Mouse (Mus musculus) forebrain, embryonic 10.5 days (tissue): ENCODE data around the gene Ring1. TPM values are rescaled to one million over a fixed set of nuclear protein-coding genes. Genes with fewer than 3 reads are reported as not detected.

Experiments
- DNase-seq: peaks from one replicate; pipeline ENCODE4 v3.0.0-alpha.2; 2017; ENCODE audit warnings: low spot score; ENCODE audit errors: extremely low spot score
- H3K27ac ChIP-seq: fragments of 300-500 bp; sonication (generic); 2 replicates; pipeline ENCODE4 v1.5.1; 2016; ENCODE audit warnings: mild to moderate bottlenecking
- H3K27me3 ChIP-seq: fragments of 300-500 bp; sonication (generic); 2 replicates; pipeline ENCODE4 v1.6.1; 2016; ENCODE audit warnings: mild to moderate bottlenecking; ENCODE audit not compliant: poor library complexity, severe bottlenecking
- H3K36me3 ChIP-seq: fragments of 300-500 bp; sonication (generic); replicated peaks from 2 replicates; pipeline ENCODE4 v1.6.1; 2016; ENCODE audit warnings: mild to moderate bottlenecking, moderate library complexity
- H3K4me1 ChIP-seq: fragments of 300-500 bp; sonication (generic); 2 replicates; pipeline ENCODE4 v1.6.1; 2016
- H3K4me3 ChIP-seq: fragments of 300-500 bp; sonication (generic); 2 replicates; pipeline ENCODE4 v1.5.1; 2016; ENCODE audit warnings: mild to moderate bottlenecking, moderate library complexity
- H3K9me3 ChIP-seq: fragments of 300-500 bp; sonication (generic); 2 replicates; pipeline ENCODE4 v1.6.1; 2016; ENCODE audit warnings: mild to moderate bottlenecking, moderate library complexity
- WGBS: fragments of 180-500 bp; shearing (Covaris S2); methylation state at CpG from one replicate; pipeline ENCODE4 v1.1.7; 2016; 5-methylcytosine and 5-hydroxymethylcytosine counted together
- microRNA counts: library from miRNA; unstranded; fragments of <30 nt; microRNA quantifications from one replicate; lab custom pipeline; 2017
- microRNA-seq: library from miRNA; unstranded; fragments of <30 nt; microRNA quantifications from one replicate; pipeline ENCODE4, GENCODE M21; 2017
- polyA plus RNA-seq: library from polyadenylated mRNA; unstranded; fragments of >200 nt; fragmentation: Nextera tagmentation; extraction: Ambion mirVana; gene quantifications from 2 replicates; pipeline ENCODE4 v1.2.1, GENCODE M21; 2016

Gene Ring1
- polyA plus RNA-seq, 1 experiment from 2014 or later, result 12.4 TPM

GRCm38 (mm10) chr17:33978631-33979031 is 45.8 kb downstream of the Ring1 start:
- Histone ChIP-seq H3K36me3 (no peaks in the 10 kb centered on the region), H3K27ac (peak overlapping the region; percentile 48; the same call in 1 of the 2 replicates), H3K9me3 (no peaks in the 10 kb centered on the region), H3K4me1 (peaks cover 35% of the 10 kb centered on the region), H3K4me3 (peak overlapping the region; percentile 53), H3K27me3 (peaks cover 52% of the 10 kb centered on the region)
- 1% methylated on average over 17 of the region's 17 CpGs for WGBS
- peak; percentile 55 for DNase-seq

GRCm38 (mm10) chr17:33977861-33978557 is 46.5 kb downstream of the Ring1 start:
- Histone ChIP-seq H3K4me3 (peak overlapping the region; percentile 53), H3K27me3 (peaks cover 52% of the 10 kb centered on the region), H3K4me1 (peaks cover 35% of the 10 kb centered on the region), H3K9me3 (no peaks in the 10 kb centered on the region), H3K27ac (peak overlapping the region; percentile 48; the same call in 1 of the 2 replicates), H3K36me3 (no peaks in the 10 kb centered on the region)
- 2% methylated on average over 57 of the region's 57 CpGs for WGBS
- no peak for DNase-seq

DNA sequence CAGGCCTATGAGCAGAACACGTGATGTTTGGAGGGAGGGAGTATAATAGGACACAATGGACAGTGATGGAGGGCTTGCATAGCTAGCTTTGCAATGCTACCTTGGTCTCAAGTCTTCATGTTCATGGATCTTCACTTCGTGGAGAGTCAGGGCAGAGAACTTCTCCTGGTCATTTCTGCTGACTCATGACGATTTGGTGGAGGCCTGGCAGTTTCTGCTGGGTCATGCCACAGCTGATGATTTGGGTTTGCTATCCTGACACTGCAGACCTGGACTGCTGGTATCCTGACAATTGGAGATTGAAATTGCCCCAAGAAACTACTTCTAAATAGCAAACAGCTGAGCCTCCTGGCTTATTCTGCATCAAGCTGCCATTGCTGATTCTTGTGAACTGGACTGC is 50.9 kb downstream of the Ring1 start:
- Histone ChIP-seq H3K9me3 (no peaks in the 10 kb centered on the region), H3K4me1 (peaks cover 13% of the 10 kb centered on the region), H3K27ac (no peak overlapping the region), H3K4me3 (no peak overlapping the region), H3K27me3 (peaks cover 28% of the 10 kb centered on the region), H3K36me3 (no peaks in the 10 kb centered on the region)
- WGBS, result 58% methylated on average over 3 of the region's 3 CpGs
- DNase-seq, result no peak

GRCm38 (mm10) chr17:33972691-33973090 is 51.8 kb downstream of the Ring1 start:
- Histone ChIP-seq H3K27ac (no peak overlapping the region), H3K4me1 (peaks cover 5% of the 10 kb centered on the region), H3K36me3 (no peaks in the 10 kb centered on the region), H3K9me3 (no peaks in the 10 kb centered on the region), H3K27me3 (peaks cover 19% of the 10 kb centered on the region), H3K4me3 (no peak overlapping the region)
- no peak for DNase-seq
- WGBS, result 9% methylated on average over 1 of the region's 1 CpGs

MicroRNAs encoded within 50 kb of the gene (microRNA counts, 519-probe panel; counts per million panel counts)
- microRNA mmu-miR-219 (lab: Ali Mortazavi, UCI), result 341 counts per million, percentile 65 among the panel's probes with 10 or more counts

Small RNA genes lying within 50 kb of the gene (microRNA-seq; reads per million reads assigned to microRNA genes)
- gene Mir219a-1, result 5.7 reads per million, percentile 15 among the genes with 10 or more reads in this experiment
- gene Mir219c, result not detected

Other genes starting within 250 kb of the Ring1 start
- 21.4 and 22.4 TPM in 2 replicates for gene Angptl4, start 242.8 kb downstream of the Ring1 start, polyA plus RNA-seq
- gene Kank3, start 214.2 kb downstream of the Ring1 start, polyA plus RNA-seq, result 22.7 and 27.9 TPM in 2 replicates
- gene Rps28, start 200.1 kb downstream of the Ring1 start, polyA plus RNA-seq, result 848 and 864 TPM in 2 replicates
- 439 and 441 TPM in 2 replicates for gene Ndufa7, start 200.1 kb downstream of the Ring1 start, polyA plus RNA-seq
- 86.6 and 89.0 TPM in 2 replicates for gene Cd320, start 181.6 kb downstream of the Ring1 start, polyA plus RNA-seq
- not detected in 2 replicates for gene Gm7029, start 150.8 kb downstream of the Ring1 start, polyA plus RNA-seq
- gene Kifc1, start 134.0 kb downstream of the Ring1 start, polyA plus RNA-seq, result 6.6 and 8.1 TPM in 2 replicates
- 0.19 and 0.39 TPM in 2 replicates for gene Platr17, start 119.5 kb downstream of the Ring1 start, polyA plus RNA-seq
- 85.9 and 90.8 TPM in 2 replicates for gene Daxx, start 115.3 kb downstream of the Ring1 start, polyA plus RNA-seq
- gene Tapbp, start 108.8 kb downstream of the Ring1 start, polyA plus RNA-seq, result 14.1 TPM in 2 replicates
- 21.2 and 23.2 TPM in 2 replicates for gene Zbtb22, start 108.8 kb downstream of the Ring1 start, polyA plus RNA-seq
- 39.3 and 46.7 TPM in 2 replicates for gene Rgl2, start 95.1 kb downstream of the Ring1 start, polyA plus RNA-seq
- 239 and 242 TPM in 2 replicates for gene Pfdn6, start 84.3 kb downstream of the Ring1 start, polyA plus RNA-seq
- 56.1 and 59.6 TPM in 2 replicates for gene Wdr46, start 84.0 kb downstream of the Ring1 start, polyA plus RNA-seq
- gene B3galt4, start 73.2 kb downstream of the Ring1 start, polyA plus RNA-seq, result 3.3 and 3.7 TPM in 2 replicates
- 49.4 and 51.3 TPM in 2 replicates for gene Vps52, start 68.9 kb downstream of the Ring1 start, polyA plus RNA-seq
- 1,596 and 1,663 TPM in 2 replicates for gene Rps18, start 68.7 kb downstream of the Ring1 start, polyA plus RNA-seq
- 51.2 and 51.8 TPM in 2 replicates for gene H2-K1, start 24.3 kb downstream of the Ring1 start, polyA plus RNA-seq
- 95.4 and 96.4 TPM in 2 replicates for gene H2-Ke6, start 3.4 kb upstream of the Ring1 start, polyA plus RNA-seq
- gene Slc39a7, start 7.0 kb upstream of the Ring1 start, polyA plus RNA-seq, result 203 and 206 TPM in 2 replicates
- gene Rxrb, start 7.1 kb upstream of the Ring1 start, polyA plus RNA-seq, result 44.5 and 48.3 TPM in 2 replicates
- 0.74 and 0.75 TPM in 2 replicates for gene Col11a2, start 14.8 kb upstream of the Ring1 start, polyA plus RNA-seq
- 0.12 and 0.43 TPM in 2 replicates for gene H2-Oa, start 67.7 kb upstream of the Ring1 start, polyA plus RNA-seq
- 4.5 and 6.9 TPM in 2 replicates for gene H2-DMa, start 94.9 kb upstream of the Ring1 start, polyA plus RNA-seq
- 121 and 134 TPM in 2 replicates for gene Brd2, start 98.0 kb upstream of the Ring1 start, polyA plus RNA-seq
- 0.16 and 0.26 TPM in 2 replicates for gene H2-DMb2, start 118.6 kb upstream of the Ring1 start, polyA plus RNA-seq
- 0.24 and 0.81 TPM in 2 replicates for gene H2-DMb1, start 128.4 kb upstream of the Ring1 start, polyA plus RNA-seq
- 1.4 and 1.7 TPM in 2 replicates for gene Tap1, start 162.9 kb upstream of the Ring1 start, polyA plus RNA-seq
- 0.79 and 1.3 TPM in 2 replicates for gene Psmb9, start 163.1 kb upstream of the Ring1 start, polyA plus RNA-seq
- gene Psmb8, start 173.0 kb upstream of the Ring1 start, polyA plus RNA-seq, result 1.2 and 1.3 TPM in 2 replicates
- gene Tap2, start 178.8 kb upstream of the Ring1 start, polyA plus RNA-seq, result 0.18 and 0.60 TPM in 2 replicates
- not detected in 2 replicates for gene H2-Ob, start 214.2 kb upstream of the Ring1 start, polyA plus RNA-seq
- gene H2-Ab1, start 233.0 kb upstream of the Ring1 start, polyA plus RNA-seq, result 9.8 and 12.5 TPM in 2 replicates